12 mouse cellular contexts compared by ENCODE assay signal in genomic region chr10:61656928-61657882, GRCm38 (mm10). TPM values are rescaled to one million over a fixed set of nuclear protein-coding genes. Genes with fewer than 3 reads are reported as not detected.
DNase-seq lines count a peak whose midpoint lies in the region; ATAC-seq and TF ChIP-seq lines count a peak whose summit lies in the region.
"Had no signal": no experiment of that assay in that cellular context is flagged by ENCODE, and none has a peak within 500 bp of the region (broad histone marks: within the 10 kb centered on the region; RNA-seq: fewer than 3 reads in every experiment).

No protein-coding gene starts in this region.

- no peak overlapping the region for H3K27ac ChIP-seq in gastrocnemius, adult 2 months
- H3K27ac ChIP-seq in lung, embryonic 16.5 days (ENCODE audit: low read length): no peak overlapping the region
- H3K27ac ChIP-seq in intestine, embryonic 16.5 days (ENCODE audit: low read length): peak overlapping the region; percentile 66
- H3K27ac ChIP-seq in liver, embryonic 16.5 days (ENCODE audit: low read length): peak overlapping the region; percentile 21; the same call in 1 of the 2 replicates
- H3K27ac ChIP-seq: hindbrain, embryonic 15.5 days; midbrain, embryonic 12.5 days; neural tube, embryonic 12.5 days had no signal

- no peaks in the 10 kb centered on the region for H3K4me1 ChIP-seq in lung, embryonic 16.5 days (replicated peaks; ENCODE audit: control insufficient read depth, insufficient read depth, low read length)
- H3K4me1 ChIP-seq in intestine, embryonic 16.5 days (ENCODE audit: control insufficient read depth, insufficient read depth, low read length): peaks cover 4% of the 10 kb centered on the region; the same call in 1 of the 2 replicates
- no peaks in the 10 kb centered on the region; the same call in 1 of the 2 replicates for H3K4me1 ChIP-seq in liver, embryonic 16.5 days (ENCODE audit: control insufficient read depth, low read depth, low read length)
- H3K4me1 ChIP-seq: midbrain, embryonic 12.5 days had no signal

- 0 out of 2 replicates have a peak, but pooled peaks have one; percentile 2 for ATAC-seq in lung, embryonic 16.5 days (ENCODE audit: low read depth)
- peak; percentile 91 for ATAC-seq in intestine, embryonic 16.5 days
- ATAC-seq in liver, embryonic 16.5 days (ENCODE audit: low read depth): peak; percentile 35; the same call in 1 of the 2 replicates

- no peak overlapping the region for H3K9ac ChIP-seq in lung, embryonic 16.5 days (ENCODE audit: low read length)
- H3K9ac ChIP-seq in intestine, embryonic 16.5 days (ENCODE audit: low read depth, low read length): no peak overlapping the region
- H3K9ac ChIP-seq in liver, embryonic 16.5 days (ENCODE audit: low read depth, low read length): no peak overlapping the region
- H3K9ac ChIP-seq: hindbrain, embryonic 15.5 days; midbrain, embryonic 12.5 days; neural tube, embryonic 12.5 days had no signal

- no peak overlapping the region for H3K4me3 ChIP-seq in gastrocnemius, adult 2 months
- no peak overlapping the region for H3K4me3 ChIP-seq in lung, embryonic 16.5 days (ENCODE audit: low read length)
- no peak overlapping the region for H3K4me3 ChIP-seq in intestine, embryonic 16.5 days (ENCODE audit: low read length)
- H3K4me3 ChIP-seq in liver, embryonic 16.5 days (ENCODE audit: low read depth, low read length): no peak overlapping the region
- H3K4me3 ChIP-seq: hindbrain, embryonic 15.5 days; midbrain, embryonic 12.5 days; neural tube, embryonic 12.5 days had no signal

- 0 out of 2 replicates have a peak, but pooled peaks cover 2% of the 10 kb centered on the region for H3K36me3 ChIP-seq in lung, embryonic 16.5 days (ENCODE audit: control insufficient read depth, insufficient read depth, low read length)
- H3K36me3 ChIP-seq in intestine, embryonic 16.5 days (ENCODE audit: control insufficient read depth, insufficient read depth, low read length): peaks cover 3% of the 10 kb centered on the region; the same call in 1 of the 2 replicates
- no peaks in the 10 kb centered on the region for H3K36me3 ChIP-seq in liver, embryonic 16.5 days (ENCODE audit: control insufficient read depth, insufficient read depth)

- 83% methylated on average over 18 of the region's 18 CpGs for WGBS in lung, embryonic 16.5 days
- WGBS in intestine, embryonic 16.5 days: 74% methylated on average over 18 of the region's 18 CpGs
- 75% methylated on average over 18 of the region's 18 CpGs for WGBS in liver, embryonic 16.5 days (ENCODE audit: insufficient replicate concordance)

- H3K9me3 ChIP-seq in lung, embryonic 16.5 days (ENCODE audit: control insufficient read depth, low read length): no peaks in the 10 kb centered on the region
- no peaks in the 10 kb centered on the region for H3K9me3 ChIP-seq in intestine, embryonic 16.5 days (ENCODE audit: control insufficient read depth, low read length)
- H3K9me3 ChIP-seq in liver, embryonic 16.5 days (replicated peaks; ENCODE audit: control insufficient read depth, low read length): no peaks in the 10 kb centered on the region
- H3K9me3 ChIP-seq: hindbrain, embryonic 15.5 days; midbrain, embryonic 12.5 days; neural tube, embryonic 12.5 days had no signal

- H3K4me2 ChIP-seq in lung, embryonic 16.5 days (ENCODE audit: low read depth, low read length): no peak overlapping the region
- peak overlapping the region; percentile 31; the same call in 1 of the 2 replicates for H3K4me2 ChIP-seq in intestine, embryonic 16.5 days (ENCODE audit: low read depth, low read length)
- H3K4me2 ChIP-seq in liver, embryonic 16.5 days (ENCODE audit: low read depth, low read length): no peak overlapping the region
- H3K4me2 ChIP-seq: hindbrain, embryonic 15.5 days; midbrain, embryonic 12.5 days; neural tube, embryonic 12.5 days had no signal

- intact Hi-C loops in gastrocnemius, adult 2 months (cut with DNase I): loop anchor here (5.0 to 10.0 kb wide), 2 partner anchors 165 to 312 kb away; no protein-coding TSS in a partner anchor

- DNase-seq in gastrocnemius, adult 2 months: no peak
- DNase-seq in gastrocnemius, adult 8-10 months (ENCODE audit: low spot score in 2 of 2): no peak
- no peak for DNase-seq in lung, postnatal 36 days
- no peak for DNase-seq in cerebellum, postnatal 4 days (ENCODE audit: low spot score in 2 of 2)
- no peak for DNase-seq in right cerebral cortex, postnatal 4 days
- DNase-seq: cerebellum, adult 11 months had no signal

- H3K27me3 ChIP-seq in lung, embryonic 16.5 days (ENCODE audit: control insufficient read depth, insufficient read depth, low read depth, low read length): no peaks in the 10 kb centered on the region
- H3K27me3 ChIP-seq in intestine, embryonic 16.5 days (replicated peaks; ENCODE audit: control insufficient read depth, insufficient read depth, low read length): no peaks in the 10 kb centered on the region
- no peaks in the 10 kb centered on the region for H3K27me3 ChIP-seq in liver, embryonic 16.5 days (ENCODE audit: control insufficient read depth, insufficient read depth, low read depth, low read length)
- H3K27me3 ChIP-seq: hindbrain, embryonic 15.5 days; midbrain, embryonic 12.5 days; neural tube, embryonic 12.5 days had no signal

- TF ChIP-seq CTCF in gastrocnemius, adult 2 months (IDR thresholded peaks at IDR 0.05): peak; percentile 47

RNA-seq across cellular contexts. Expression of gene Ppa1, which starts 8.9 kb away (rescaled TPM):
- total RNA-seq in gastrocnemius, adult 2 months (2021): 10 to 100 TPM; 48.9 to 61.4 TPM
- 10 to 100 TPM; 52.1 to 64.3 (median 60.7) TPM for total RNA-seq in gastrocnemius, adult 8-10 months (2022)
- polyA plus RNA-seq in lung, embryonic 16.5 days (2015; fragmentation: Nextera tagmentation; extraction: Ambion mirVana): 125 and 138 TPM in 2 replicates
- 199 and 233 TPM in 2 replicates for polyA plus RNA-seq in intestine, embryonic 16.5 days (2015; fragmentation: Nextera tagmentation; extraction: Ambion mirVana)
- polyA plus RNA-seq in liver, embryonic 16.5 days (2015; fragmentation: Nextera tagmentation; extraction: Ambion mirVana): 84.5 and 88.1 TPM in 2 replicates

RNA-seq across cellular contexts. Expression of gene Sar1a, which starts 22.9 kb away (rescaled TPM):
- total RNA-seq in gastrocnemius, adult 2 months (2021): 100 to 1,000 TPM; 129 to 145 TPM
- 100 to 1,000 TPM; 119 to 156 (median 128) TPM for total RNA-seq in gastrocnemius, adult 8-10 months (2022)
- polyA plus RNA-seq in lung, embryonic 16.5 days (2015; fragmentation: Nextera tagmentation; extraction: Ambion mirVana): 230 and 231 TPM in 2 replicates
- 169 and 178 TPM in 2 replicates for polyA plus RNA-seq in intestine, embryonic 16.5 days (2015; fragmentation: Nextera tagmentation; extraction: Ambion mirVana)
- polyA plus RNA-seq in liver, embryonic 16.5 days (2015; fragmentation: Nextera tagmentation; extraction: Ambion mirVana): 66.6 and 67.0 TPM in 2 replicates

RNA-seq across cellular contexts. Expression of gene Tysnd1, which starts 38.1 kb away (rescaled TPM):
- 10 to 100 TPM; 12.3 to 14.4 TPM for total RNA-seq in gastrocnemius, adult 2 months (2021)
- 10 to 100 TPM; 12.6 to 16.1 (median 14.5) TPM for total RNA-seq in gastrocnemius, adult 8-10 months (2022)
- 17.8 and 19.2 TPM in 2 replicates for polyA plus RNA-seq in lung, embryonic 16.5 days (2015; fragmentation: Nextera tagmentation; extraction: Ambion mirVana)
- polyA plus RNA-seq in intestine, embryonic 16.5 days (2015; fragmentation: Nextera tagmentation; extraction: Ambion mirVana): 21.5 and 27.6 TPM in 2 replicates
- 10.7 and 12.8 TPM in 2 replicates for polyA plus RNA-seq in liver, embryonic 16.5 days (2015; fragmentation: Nextera tagmentation; extraction: Ambion mirVana)

RNA-seq across cellular contexts. Expression of gene Aifm2, which starts 57.9 kb away (rescaled TPM):
- total RNA-seq in gastrocnemius, adult 2 months (2021): 10 to 100 TPM; 13.9 to 19.7 TPM
- total RNA-seq in gastrocnemius, adult 8-10 months (2022): 10 to 100 TPM; 11.7 to 13.7 (median 12.5) TPM
- polyA plus RNA-seq in lung, embryonic 16.5 days (2015; fragmentation: Nextera tagmentation; extraction: Ambion mirVana): 15.2 and 16.9 TPM in 2 replicates
- polyA plus RNA-seq in intestine, embryonic 16.5 days (2015; fragmentation: Nextera tagmentation; extraction: Ambion mirVana): 21.1 and 22.5 TPM in 2 replicates
- 5.6 and 6.0 TPM in 2 replicates for polyA plus RNA-seq in liver, embryonic 16.5 days (2015; fragmentation: Nextera tagmentation; extraction: Ambion mirVana)

Comparison
In these comparisons a context has a peak if more than half of its experiments do, and no peak if none do; other contexts are left out.
1. H3K27ac ChIP-seq: peak in intestine, embryonic 16.5 days (single experiment) and liver, embryonic 16.5 days (single experiment); none in gastrocnemius, adult 2 months (single experiment) and lung, embryonic 16.5 days (single experiment).
2. ATAC-seq: peak in every context shown above with its lines; median percentile 91 in intestine, embryonic 16.5 days; 35 in liver, embryonic 16.5 days; 2 in lung, embryonic 16.5 days.